Mouse (Mus musculus) left cerebral cortex, adult 2 months (tissue): ENCODE measurements around the gene Tas1r1. TPM values are rescaled to one million over a fixed set of nuclear protein-coding genes. Genes with fewer than 3 reads are reported as not detected.

Source experiments
- DNase-seq, 2 experiments: peaks; one replicate each; pipeline ENCODE4 v3.0.0; 2021 to 2022; ENCODE audit warnings: low spot score in 2 of 2, mixed read lengths in 1 of 2; ENCODE audit errors: extremely low spot score in 1 of 2
- H3K27ac ChIP-seq: fragments of 200-600 bp; 2 replicates; pipeline ENCODE4 v1.8.1; 2022
- H3K4me3 ChIP-seq: fragments of 200-600 bp; 2 replicates; pipeline ENCODE4 v1.8.1; 2022
- CTCF ChIP-seq: fragments of 200-600 bp; IDR thresholded peaks from 2 replicates; pipeline ENCODE4 v1.8.1; 2022; ENCODE audit warnings: antibody characterized with exemption, mild to moderate bottlenecking, moderate library complexity
- intact Hi-C: fragments of 180-260 bp; cut with DNase I; formaldehyde crosslinking; loops from one replicate; pipeline ENCODE4 v1.15.1; 2025
- long read RNA-seq, 2 experiments: library from polyadenylated mRNA; stranded (forward); transcript quantifications; one replicate each; pipeline ENCODE4 v2.0.0; 2021; ENCODE audit warnings: borderline mapping rate in 2 of 2
- total RNA-seq, 2 experiments: library from RNA; stranded (reverse); gene quantifications; 2 replicates each; pipeline ENCODE4 v1.2.3; 2021

Tas1r1 gene
- total RNA-seq = under 1 TPM; 0.49 to 0.95 TPM
- long read RNA-seq, experiment 1, partial matches to known transcripts = 0 of 2 reads
- long read RNA-seq, experiment 1, other reads (novel, unspliced or antisense) = 2 of 2 reads
- long read RNA-seq, experiment 2 = 0 reads

- peak within 1 kb of the TSS; percentile 88 for H3K4me3 ChIP-seq
- no peak for TF ChIP-seq CTCF
- DNase-seq = no peak
- H3K27ac ChIP-seq = peak within 1 kb of the TSS; percentile 71
- intact Hi-C loops = loop anchor here (2.0 kb wide), 1 partner anchor 58 kb away; no protein-coding TSS in a partner anchor
Observed at GRCm38 (mm10) chr4:152038225-152038984, at the start of gene Tas1r1. Gene Tas1r1, minus strand, starts transcription at chr4:152038568.

- TF ChIP-seq CTCF = no peak
- peak overlapping the region; percentile 96 for H3K27ac ChIP-seq
- DNase-seq = peak in 1 of 2 experiments; percentile 73
- peak overlapping the region; percentile 80 for H3K4me3 ChIP-seq
- intact Hi-C loops = loop anchor here (1.0 kb wide), 2 partner anchors 13 to 79 kb away; no protein-coding TSS in a partner anchor
Observed at GRCm38 (mm10) chr4:152088133-152088532, 49.8 kb upstream of the Tas1r1 start.

- no peak for TF ChIP-seq CTCF
- H3K4me3 ChIP-seq = peak overlapping the region; percentile 80
- DNase-seq = no peak
- intact Hi-C loops = loop anchor here (1.0 kb wide), 3 partner anchors 9 to 78 kb away; no protein-coding TSS in a partner anchor
- peak overlapping the region; percentile 96 for H3K27ac ChIP-seq
Observed at GRCm38 (mm10) chr4:152087211-152088081, 49.1 kb upstream of the Tas1r1 start.

- intact Hi-C loops = loop anchor here (1.0 kb wide), 1 partner anchor 8 kb away; no protein-coding TSS in a partner anchor
- peak; percentile 66 to 69 for DNase-seq
Observed at GRCm38 (mm10) chr4:152086505-152087210, 48.3 kb upstream of the Tas1r1 start.

GRCm38 (mm10) chr4:152084616-152085015 lies 46.2 kb upstream of the Tas1r1 start:
- intact Hi-C loops = no loop called here
- Histone ChIP-seq H3K27ac (no peak overlapping the region), H3K4me3 (no peak overlapping the region)
- DNase-seq = no peak
- TF ChIP-seq CTCF = no peak

More at GRCm38 (mm10) chr4:152086505-152087210, 48.3 kb upstream of the Tas1r1 start:
- TF ChIP-seq CTCF = no peak; the same call in 1 of the 2 replicates
- Histone ChIP-seq H3K4me3 (peak overlapping the region; percentile 80), H3K27ac (peak overlapping the region; percentile 96)

GRCm38 (mm10) chr4:152083611-152084220 lies 45.3 kb upstream of the Tas1r1 start:
- no peak for TF ChIP-seq CTCF
- intact Hi-C loops = no loop called here
- Histone ChIP-seq H3K4me3 (no peak overlapping the region), H3K27ac (no peak overlapping the region)
- DNase-seq = no peak

GRCm38 (mm10) chr4:152079931-152080330 lies 41.6 kb upstream of the Tas1r1 start:
- no peak overlapping the region for H3K27ac ChIP-seq
- H3K4me3 ChIP-seq = no peak overlapping the region
- TF ChIP-seq CTCF = no peak
- intact Hi-C loops = no loop called here
- no peak for DNase-seq

- no peak; the same call in 1 of the 2 replicates for TF ChIP-seq CTCF
- intact Hi-C loops = no loop called here
- no peak overlapping the region for H3K27ac ChIP-seq
- no peak for DNase-seq
- no peak overlapping the region for H3K4me3 ChIP-seq
Observed at GRCm38 (mm10) chr4:152079261-152079660, 40.9 kb upstream of the Tas1r1 start.

- intact Hi-C loops = loop anchor here (1.0 kb wide), 1 partner anchor 9 kb away; no protein-coding TSS in a partner anchor
- peak in 1 of 2 experiments; percentile 45 for DNase-seq
- H3K4me3 ChIP-seq = no peak overlapping the region
- TF ChIP-seq CTCF = no peak
- H3K27ac ChIP-seq = no peak overlapping the region
Observed at GRCm38 (mm10) chr4:152078105-152078530, 39.8 kb upstream of the Tas1r1 start.

- Histone ChIP-seq H3K4me3 (no peak overlapping the region), H3K27ac (no peak overlapping the region)
- intact Hi-C loops = no loop called here
- no peak for DNase-seq
- TF ChIP-seq CTCF = no peak
Observed at GRCm38 (mm10) chr4:152077191-152077590, 38.8 kb upstream of the Tas1r1 start.
